Mouse (Mus musculus): ENCODE data around the gene Pcdh7. TPM values are rescaled to one million over a fixed set of nuclear protein-coding genes. Genes with fewer than 3 reads are reported as not detected.

Pcdh7 gene
- polyA plus RNA-seq, 1 experiment from 2014 or later: 26.4 TPM

- H3K27me3 ChIP-seq (ENCODE audit: control insufficient read depth, insufficient read depth, low read length): no peaks in the 10 kb centered on the region
- WGBS: 33% methylated on average over 4 of the region's 4 CpGs
- ATAC-seq (ENCODE audit: insufficient number of reproducible peaks, insufficient read depth, low FRiP score, low read depth): no peak
- H3K4me1 ChIP-seq (ENCODE audit: control insufficient read depth, insufficient read depth, low read length): peaks cover 12% of the 10 kb centered on the region
- no peak overlapping the region for H3K4me2 ChIP-seq (replicated peaks; ENCODE audit: low read depth, low read length)
- H3K36me3 ChIP-seq (ENCODE audit: control insufficient read depth, insufficient read depth, low read length): no peaks in the 10 kb centered on the region
- no peak overlapping the region for H3K9ac ChIP-seq (replicated peaks; ENCODE audit: low read depth, low read length)
- H3K4me3 ChIP-seq (ENCODE audit: low read depth, low read length): no peak overlapping the region
- H3K27ac ChIP-seq (ENCODE audit: low read length): peak overlapping the region; percentile 41; the same call in 1 of the 2 replicates
- no peaks in the 10 kb centered on the region for H3K9me3 ChIP-seq (ENCODE audit: control insufficient read depth, low read depth, low read length)
Observed at GRCm38 (mm10) chr5:57868702-57869101, 150.9 kb downstream of the Pcdh7 start.

DNA sequence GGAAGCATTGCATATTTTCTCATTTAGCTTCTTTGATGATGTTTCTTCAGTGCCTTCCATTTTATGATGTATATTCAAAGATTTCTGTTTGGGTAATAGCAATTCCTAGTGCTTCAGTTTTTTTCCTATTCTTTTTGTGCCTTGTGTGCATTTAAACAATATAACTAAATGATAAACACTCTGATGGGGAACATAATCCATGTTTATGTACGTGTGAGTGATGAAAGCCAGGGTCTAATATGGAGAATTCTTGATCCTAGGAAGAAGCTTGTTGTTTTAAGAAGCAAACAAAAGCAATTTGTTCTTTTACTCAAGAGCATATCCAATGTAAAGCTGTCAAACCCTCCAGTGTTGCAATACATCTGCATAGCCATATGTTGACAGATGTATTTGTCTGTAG lies 153.0 kb downstream of the Pcdh7 start:
- ATAC-seq (ENCODE audit: insufficient number of reproducible peaks, insufficient read depth, low FRiP score, low read depth): no peak
- H3K27me3 ChIP-seq (ENCODE audit: control insufficient read depth, insufficient read depth, low read length): no peaks in the 10 kb centered on the region
- no peaks in the 10 kb centered on the region for H3K36me3 ChIP-seq (ENCODE audit: control insufficient read depth, insufficient read depth, low read length)
- no peak overlapping the region for H3K4me3 ChIP-seq (ENCODE audit: low read depth, low read length)
- H3K9ac ChIP-seq (replicated peaks; ENCODE audit: low read depth, low read length): no peak overlapping the region
- H3K9me3 ChIP-seq (ENCODE audit: control insufficient read depth, low read depth, low read length): no peaks in the 10 kb centered on the region
- H3K4me1 ChIP-seq (ENCODE audit: control insufficient read depth, insufficient read depth, low read length): peaks cover 12% of the 10 kb centered on the region
- no peak overlapping the region for H3K27ac ChIP-seq (ENCODE audit: low read length)
- 68% methylated on average over 1 of the region's 1 CpGs for WGBS
- no peak overlapping the region for H3K4me2 ChIP-seq (replicated peaks; ENCODE audit: low read depth, low read length)

GRCm38 (mm10) chr5:57884982-57885381 lies 167.2 kb downstream of the Pcdh7 start:
- no peaks in the 10 kb centered on the region for H3K36me3 ChIP-seq (ENCODE audit: control insufficient read depth, insufficient read depth, low read length)

DNA sequence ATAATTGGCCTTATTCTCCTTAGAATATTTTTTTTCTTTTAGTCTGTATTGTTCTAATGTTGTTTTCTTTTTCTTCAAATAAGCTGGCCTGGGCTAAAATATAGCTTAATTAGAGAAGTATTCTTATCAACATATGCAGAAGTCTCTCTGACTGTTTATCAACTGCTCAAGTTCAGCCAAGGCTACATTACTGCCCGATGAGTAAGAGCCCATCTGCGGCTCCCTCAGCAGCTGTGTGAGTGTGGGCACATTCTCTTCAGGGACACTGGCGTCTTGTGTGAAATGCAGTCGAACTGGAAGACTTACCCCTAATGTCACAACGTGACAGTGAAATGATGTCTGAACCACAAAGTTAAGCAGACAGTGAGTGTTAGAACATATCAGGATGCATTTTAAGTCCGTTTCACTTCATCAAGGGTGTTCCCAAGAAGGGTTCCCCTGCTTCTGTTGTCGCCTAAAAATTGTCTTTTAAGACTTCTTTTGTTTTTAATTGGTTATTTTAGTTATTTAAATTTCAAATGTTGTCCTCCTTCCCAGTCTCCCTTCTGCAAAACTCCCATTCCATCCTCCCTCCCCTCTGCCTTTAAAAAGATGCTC lies 181.3 kb downstream of the Pcdh7 start:
- H3K4me3 ChIP-seq (ENCODE audit: low read depth, low read length): no peak overlapping the region
- WGBS: 80% methylated on average over 7 of the region's 7 CpGs
- no peak overlapping the region for H3K4me2 ChIP-seq (replicated peaks; ENCODE audit: low read depth, low read length)
- no peaks in the 10 kb centered on the region for H3K27me3 ChIP-seq (ENCODE audit: control insufficient read depth, insufficient read depth, low read length)
- ATAC-seq (ENCODE audit: insufficient number of reproducible peaks, insufficient read depth, low FRiP score, low read depth): no peak
- no peaks in the 10 kb centered on the region for H3K9me3 ChIP-seq (ENCODE audit: control insufficient read depth, low read depth, low read length)
- no peak overlapping the region for H3K9ac ChIP-seq (replicated peaks; ENCODE audit: low read depth, low read length)
- H3K4me1 ChIP-seq (ENCODE audit: control insufficient read depth, insufficient read depth, low read length): no peaks in the 10 kb centered on the region
- no peak overlapping the region for H3K27ac ChIP-seq (ENCODE audit: low read length)
- no peaks in the 10 kb centered on the region for H3K36me3 ChIP-seq (ENCODE audit: control insufficient read depth, insufficient read depth, low read length)

More at GRCm38 (mm10) chr5:57884982-57885381, 167.2 kb downstream of the Pcdh7 start:
- no peak overlapping the region for H3K27ac ChIP-seq (ENCODE audit: low read length)
- H3K4me1 ChIP-seq (ENCODE audit: control insufficient read depth, insufficient read depth, low read length): no peaks in the 10 kb centered on the region
- H3K9ac ChIP-seq (replicated peaks; ENCODE audit: low read depth, low read length): no peak overlapping the region
- no peak overlapping the region for H3K4me3 ChIP-seq (ENCODE audit: low read depth, low read length)
- H3K9me3 ChIP-seq (ENCODE audit: control insufficient read depth, low read depth, low read length): no peaks in the 10 kb centered on the region
- no peaks in the 10 kb centered on the region for H3K27me3 ChIP-seq (ENCODE audit: control insufficient read depth, insufficient read depth, low read length)
- H3K4me2 ChIP-seq (replicated peaks; ENCODE audit: low read depth, low read length): no peak overlapping the region
- ATAC-seq (ENCODE audit: insufficient number of reproducible peaks, insufficient read depth, low FRiP score, low read depth): no peak

GRCm38 (mm10) chr5:57907218-57907617 lies 189.5 kb downstream of the Pcdh7 start:
- ATAC-seq (ENCODE audit: insufficient number of reproducible peaks, insufficient read depth, low FRiP score, low read depth): no peak
- H3K27ac ChIP-seq (ENCODE audit: low read length): no peak overlapping the region
- no peak overlapping the region for H3K4me3 ChIP-seq (ENCODE audit: low read depth, low read length)
- H3K9ac ChIP-seq (replicated peaks; ENCODE audit: low read depth, low read length): no peak overlapping the region
- 63% methylated on average over 4 of the region's 4 CpGs for WGBS
- H3K36me3 ChIP-seq (ENCODE audit: control insufficient read depth, insufficient read depth, low read length): no peaks in the 10 kb centered on the region
- no peaks in the 10 kb centered on the region for H3K27me3 ChIP-seq (ENCODE audit: control insufficient read depth, insufficient read depth, low read length)
- no peaks in the 10 kb centered on the region for H3K9me3 ChIP-seq (ENCODE audit: control insufficient read depth, low read depth, low read length)
- H3K4me1 ChIP-seq (ENCODE audit: control insufficient read depth, insufficient read depth, low read length): no peaks in the 10 kb centered on the region
- no peak overlapping the region for H3K4me2 ChIP-seq (replicated peaks; ENCODE audit: low read depth, low read length)

GRCm38 (mm10) chr5:57921140-57921539 lies 203.4 kb downstream of the Pcdh7 start:
- H3K4me3 ChIP-seq (ENCODE audit: low read depth, low read length): no peak overlapping the region
- no peaks in the 10 kb centered on the region for H3K27me3 ChIP-seq (ENCODE audit: control insufficient read depth, insufficient read depth, low read length)
- no peak overlapping the region for H3K4me2 ChIP-seq (replicated peaks; ENCODE audit: low read depth, low read length)
- H3K27ac ChIP-seq (ENCODE audit: low read length): no peak overlapping the region
- no peaks in the 10 kb centered on the region for H3K36me3 ChIP-seq (ENCODE audit: control insufficient read depth, insufficient read depth, low read length)
- 88% methylated on average over 5 of the region's 5 CpGs for WGBS
- no peak for ATAC-seq (ENCODE audit: insufficient number of reproducible peaks, insufficient read depth, low FRiP score, low read depth)
- no peak overlapping the region for H3K9ac ChIP-seq (replicated peaks; ENCODE audit: low read depth, low read length)
- no peaks in the 10 kb centered on the region for H3K9me3 ChIP-seq (ENCODE audit: control insufficient read depth, low read depth, low read length)
- H3K4me1 ChIP-seq (ENCODE audit: control insufficient read depth, insufficient read depth, low read length): no peaks in the 10 kb centered on the region

DNA sequence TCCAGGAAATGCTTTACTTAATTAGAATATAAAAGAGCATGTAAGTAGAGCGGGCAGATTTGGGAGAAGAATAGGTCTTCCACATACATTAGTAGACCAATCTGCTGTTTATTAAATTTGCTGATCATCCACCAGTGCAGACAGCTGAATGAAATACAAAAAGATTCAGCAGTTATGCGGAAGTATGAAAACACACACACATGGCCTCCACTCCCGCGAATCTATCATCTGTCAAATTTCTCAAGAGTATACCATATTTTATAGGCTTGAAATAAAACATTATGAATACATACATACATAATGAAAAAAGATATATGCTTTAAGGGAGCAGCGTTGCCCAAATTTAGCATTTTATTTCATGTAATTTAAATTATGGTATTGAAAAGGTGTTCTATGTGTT lies 213.6 kb downstream of the Pcdh7 start:
- no peak for ATAC-seq (ENCODE audit: insufficient number of reproducible peaks, insufficient read depth, low FRiP score, low read depth)
- 92% methylated on average over 5 of the region's 5 CpGs for WGBS

DNA sequence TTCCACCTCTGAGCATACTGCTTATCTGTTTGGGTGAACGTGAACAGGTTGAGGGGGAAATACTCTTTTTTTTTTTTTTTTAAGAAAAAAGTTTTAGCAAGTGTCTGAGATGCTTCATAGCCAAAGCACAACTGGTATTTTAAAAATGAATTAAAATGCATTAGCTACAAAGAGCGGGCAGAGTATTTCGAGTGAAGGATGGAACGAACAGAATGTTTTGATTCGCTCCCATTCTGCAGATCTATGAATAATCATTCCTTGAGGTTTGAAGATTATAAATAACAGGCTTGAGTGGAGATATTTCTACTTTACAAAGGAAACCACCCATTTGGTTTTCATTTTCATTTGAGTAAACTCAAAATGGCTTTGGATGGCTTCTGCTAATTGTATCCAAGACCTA lies 214.0 kb downstream of the Pcdh7 start:
- Histone ChIP-seq H3K4me3 (ENCODE audit: low read depth, low read length) (no peak overlapping the region), H3K36me3 (ENCODE audit: control insufficient read depth, insufficient read depth, low read length) (no peaks in the 10 kb centered on the region), H3K9me3 (ENCODE audit: control insufficient read depth, low read depth, low read length) (no peaks in the 10 kb centered on the region), H3K27ac (ENCODE audit: low read length) (no peak overlapping the region), H3K4me2 (replicated peaks; ENCODE audit: low read depth, low read length) (no peak overlapping the region), H3K27me3 (ENCODE audit: control insufficient read depth, insufficient read depth, low read length) (no peaks in the 10 kb centered on the region), H3K4me1 (ENCODE audit: control insufficient read depth, insufficient read depth, low read length) (no peaks in the 10 kb centered on the region), H3K9ac (replicated peaks; ENCODE audit: low read depth, low read length) (no peak overlapping the region)
- whole genome bisulfite sequencing: 86% methylated on average over 5 of the region's 5 CpGs
- no peak for ATAC-seq (ENCODE audit: insufficient number of reproducible peaks, insufficient read depth, low FRiP score, low read depth)

More for the DNA sequence above, 213.6 kb downstream of the Pcdh7 start:
- Histone ChIP-seq H3K9ac (replicated peaks; ENCODE audit: low read depth, low read length) (no peak overlapping the region), H3K4me1 (ENCODE audit: control insufficient read depth, insufficient read depth, low read length) (no peaks in the 10 kb centered on the region), H3K27ac (ENCODE audit: low read length) (no peak overlapping the region), H3K4me2 (replicated peaks; ENCODE audit: low read depth, low read length) (no peak overlapping the region), H3K4me3 (ENCODE audit: low read depth, low read length) (no peak overlapping the region), H3K27me3 (ENCODE audit: control insufficient read depth, insufficient read depth, low read length) (no peaks in the 10 kb centered on the region), H3K36me3 (ENCODE audit: control insufficient read depth, insufficient read depth, low read length) (no peaks in the 10 kb centered on the region), H3K9me3 (ENCODE audit: control insufficient read depth, low read depth, low read length) (no peaks in the 10 kb centered on the region)

DNA sequence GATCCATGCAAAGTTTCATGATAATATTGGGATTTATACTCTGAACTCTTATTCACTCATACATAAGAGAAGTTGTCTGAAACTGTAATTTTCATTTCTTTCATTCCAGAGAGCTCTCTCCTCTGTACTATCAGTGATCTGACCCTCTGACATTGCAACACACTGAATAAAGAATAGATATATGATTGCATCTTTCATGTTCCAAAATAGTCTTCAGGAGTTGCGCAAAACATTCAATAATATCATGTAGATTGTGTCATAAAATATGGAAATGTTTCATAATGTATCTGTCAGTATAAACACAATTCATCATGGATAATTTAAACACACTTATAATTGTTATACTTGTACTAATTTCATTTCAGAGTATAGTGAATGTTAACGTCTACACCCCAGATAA lies 216.9 kb downstream of the Pcdh7 start:
- Histone ChIP-seq H3K27me3 (ENCODE audit: control insufficient read depth, insufficient read depth, low read length) (no peaks in the 10 kb centered on the region), H3K36me3 (ENCODE audit: control insufficient read depth, insufficient read depth, low read length) (no peaks in the 10 kb centered on the region), H3K4me2 (replicated peaks; ENCODE audit: low read depth, low read length) (no peak overlapping the region), H3K27ac (ENCODE audit: low read length) (no peak overlapping the region), H3K9ac (replicated peaks; ENCODE audit: low read depth, low read length) (no peak overlapping the region), H3K4me1 (ENCODE audit: control insufficient read depth, insufficient read depth, low read length) (no peaks in the 10 kb centered on the region), H3K4me3 (ENCODE audit: low read depth, low read length) (no peak overlapping the region), H3K9me3 (ENCODE audit: control insufficient read depth, low read depth, low read length) (no peaks in the 10 kb centered on the region)
- WGBS: 69% methylated on average over 2 of the region's 2 CpGs
- ATAC-seq (ENCODE audit: insufficient number of reproducible peaks, insufficient read depth, low FRiP score, low read depth): no peak

All from stomach, embryonic 14.5 days (tissue).